Mouse (Mus musculus): ENCODE results near the gene Isg20. TPM values are rescaled to one million over a fixed set of nuclear protein-coding genes. Genes with fewer than 3 reads are reported as not detected.
A peak's percentile ranks its signal among the peaks of the same experiment; 100 is the strongest.

Isg20 gene
- polyA plus RNA-seq, 1 experiment from 2014 or later = not detected

DNA sequence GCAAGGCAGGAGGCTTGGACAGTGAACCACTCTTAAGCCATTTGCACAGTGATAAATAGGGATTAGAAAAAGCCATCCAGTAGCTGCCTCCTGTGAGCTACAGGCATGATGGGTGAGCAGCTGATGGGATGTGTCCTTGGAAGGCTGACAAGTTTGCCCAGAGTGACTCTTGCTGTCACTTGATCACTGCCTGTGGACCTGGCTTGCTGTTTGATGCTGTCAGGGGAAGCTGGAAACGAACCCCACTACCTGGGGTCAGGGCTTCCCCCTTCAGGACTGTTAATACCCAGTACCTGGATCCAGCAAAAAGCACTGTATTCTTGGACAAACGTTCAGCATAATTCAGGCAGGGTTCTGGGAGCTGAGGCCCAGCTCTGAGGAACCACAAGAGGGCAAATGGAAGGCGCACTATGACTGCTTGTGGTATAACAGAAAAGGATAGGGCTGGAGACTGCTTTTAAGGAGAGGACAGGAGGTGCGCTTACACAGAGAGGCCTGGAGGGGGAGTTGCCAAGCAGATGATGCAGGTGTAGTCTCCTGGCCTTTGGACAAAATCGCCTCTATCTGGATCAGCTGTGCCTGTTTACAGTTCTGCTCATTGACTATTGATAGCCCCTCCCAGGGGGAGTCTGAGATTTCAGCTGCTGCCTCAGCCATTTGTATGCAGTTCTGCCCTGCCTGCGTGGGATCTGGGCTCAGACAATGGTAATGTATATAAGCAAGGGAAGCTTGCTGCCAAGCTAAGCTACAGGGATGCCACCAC, 2.7 kb upstream of the Isg20 start:
- DNase-seq (ENCODE audit: low spot score) = peak; percentile 21

DNA sequence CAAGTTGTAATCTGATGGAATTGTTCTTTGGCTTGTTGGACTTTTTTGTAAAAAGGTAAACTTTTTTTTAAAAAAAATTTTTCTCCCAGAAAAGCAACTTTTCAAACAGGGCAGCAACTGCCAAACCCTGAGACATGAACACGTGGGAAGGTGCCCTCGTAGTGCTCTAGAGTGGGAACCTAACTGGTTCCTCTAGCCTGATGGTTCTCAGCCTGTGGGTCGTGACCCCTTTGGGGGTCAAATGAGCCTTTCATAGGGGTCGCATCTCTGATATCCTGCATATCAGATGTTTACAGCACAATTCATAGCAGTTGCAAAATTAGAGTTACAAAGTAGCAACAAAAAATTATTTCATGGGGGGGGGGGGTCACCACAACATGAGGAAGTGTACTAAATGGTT, 2.0 kb upstream of the Isg20 start:
- Histone ChIP-seq H3K4me3 (ENCODE audit: low read depth, low read length) (no peak overlapping the region), H3K4me1 (ENCODE audit: control insufficient read depth, insufficient read depth, low read length) (no peaks in the 10 kb centered on the region), H3K4me2 (ENCODE audit: low read depth, low read length) (no peak overlapping the region), H3K9me3 (replicated peaks; ENCODE audit: control insufficient read depth, low read length) (no peaks in the 10 kb centered on the region), H3K27ac (replicated peaks; ENCODE audit: low read depth, low read length) (no peak overlapping the region), H3K27me3 (ENCODE audit: control insufficient read depth, insufficient read depth, low read length) (no peaks in the 10 kb centered on the region), H3K9ac (replicated peaks; ENCODE audit: low read length) (no peak overlapping the region), H3K36me3 (replicated peaks; ENCODE audit: control insufficient read depth, insufficient read depth, low read depth, low read length) (no peaks in the 10 kb centered on the region)
- ATAC-seq (replicated peaks; ENCODE audit: insufficient number of reproducible peaks, low FRiP score, low TSS enrichment, low read depth) (no peak), DNase-seq (ENCODE audit: low spot score) (no peak)
- WGBS = 87% methylated on average over 4 of the region's 4 CpGs

More for the DNA sequence above, 2.7 kb upstream of the Isg20 start:
- Histone ChIP-seq H3K27me3 (ENCODE audit: control insufficient read depth, insufficient read depth, low read length) (no peaks in the 10 kb centered on the region), H3K36me3 (replicated peaks; ENCODE audit: control insufficient read depth, insufficient read depth, low read depth, low read length) (no peaks in the 10 kb centered on the region), H3K9me3 (replicated peaks; ENCODE audit: control insufficient read depth, low read length) (no peaks in the 10 kb centered on the region), H3K9ac (replicated peaks; ENCODE audit: low read length) (no peak overlapping the region), H3K4me3 (ENCODE audit: low read depth, low read length) (no peak overlapping the region), H3K4me1 (ENCODE audit: control insufficient read depth, insufficient read depth, low read length) (no peaks in the 10 kb centered on the region), H3K4me2 (ENCODE audit: low read depth, low read length) (no peak overlapping the region), H3K27ac (replicated peaks; ENCODE audit: low read depth, low read length) (no peak overlapping the region)
- ATAC-seq (replicated peaks; ENCODE audit: insufficient number of reproducible peaks, low FRiP score, low TSS enrichment, low read depth) = 0 out of 2 replicates have a peak, but pooled peaks have one; percentile 14
- whole genome bisulfite sequencing = 40% methylated on average over 6 of the region's 6 CpGs

DNA sequence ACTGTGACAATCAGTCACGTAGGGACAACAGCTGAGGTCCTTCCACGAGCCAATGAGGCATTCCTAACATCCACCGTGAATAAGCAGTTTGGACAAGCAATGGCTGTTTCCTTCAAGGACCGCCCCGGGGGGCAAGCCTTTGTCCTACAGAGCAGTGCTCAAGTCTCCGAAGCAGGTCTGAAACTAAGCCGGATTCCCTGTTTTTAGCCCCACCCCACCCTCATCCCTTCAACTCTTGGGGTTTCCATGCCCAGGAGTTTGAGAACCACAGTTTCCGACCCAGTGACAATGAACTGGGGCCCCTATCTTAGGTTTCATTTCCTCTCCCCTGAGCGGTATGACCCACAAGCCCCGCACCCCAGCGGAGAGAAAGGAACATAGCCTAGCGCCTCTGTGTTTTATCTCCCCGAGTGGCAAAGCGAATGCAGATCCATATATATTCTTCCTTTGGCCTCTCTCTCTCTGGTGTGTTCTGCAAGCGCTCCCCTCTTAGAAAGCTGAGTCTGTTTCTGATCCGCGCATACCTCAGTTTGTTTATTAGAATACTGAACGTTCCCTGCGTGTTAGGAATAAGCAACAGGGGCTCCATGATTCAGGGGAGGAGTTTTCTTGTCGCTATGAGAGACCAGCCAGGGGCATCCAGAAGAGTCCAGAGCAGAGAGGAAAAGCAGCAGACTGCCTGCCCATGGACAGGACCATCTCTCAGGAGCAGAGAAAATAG, 811 bp upstream of the Isg20 start:
- Histone ChIP-seq H3K9me3 (replicated peaks; ENCODE audit: control insufficient read depth, low read length) (no peaks in the 10 kb centered on the region), H3K9ac (replicated peaks; ENCODE audit: low read length) (peak overlapping the region; percentile 36), H3K4me2 (ENCODE audit: low read depth, low read length) (peak overlapping the region; percentile 24), H3K27ac (replicated peaks; ENCODE audit: low read depth, low read length) (no peak overlapping the region), H3K4me1 (ENCODE audit: control insufficient read depth, insufficient read depth, low read length) (no peaks in the 10 kb centered on the region), H3K36me3 (replicated peaks; ENCODE audit: control insufficient read depth, insufficient read depth, low read depth, low read length) (no peaks in the 10 kb centered on the region), H3K4me3 (ENCODE audit: low read depth, low read length) (no peak overlapping the region), H3K27me3 (ENCODE audit: control insufficient read depth, insufficient read depth, low read length) (no peaks in the 10 kb centered on the region)
- 18% methylated on average over 20 of the region's 20 CpGs for WGBS
- no peak for ATAC-seq (replicated peaks; ENCODE audit: insufficient number of reproducible peaks, low FRiP score, low TSS enrichment, low read depth)
- peak; percentile 39 for DNase-seq (ENCODE audit: low spot score)

DNA sequence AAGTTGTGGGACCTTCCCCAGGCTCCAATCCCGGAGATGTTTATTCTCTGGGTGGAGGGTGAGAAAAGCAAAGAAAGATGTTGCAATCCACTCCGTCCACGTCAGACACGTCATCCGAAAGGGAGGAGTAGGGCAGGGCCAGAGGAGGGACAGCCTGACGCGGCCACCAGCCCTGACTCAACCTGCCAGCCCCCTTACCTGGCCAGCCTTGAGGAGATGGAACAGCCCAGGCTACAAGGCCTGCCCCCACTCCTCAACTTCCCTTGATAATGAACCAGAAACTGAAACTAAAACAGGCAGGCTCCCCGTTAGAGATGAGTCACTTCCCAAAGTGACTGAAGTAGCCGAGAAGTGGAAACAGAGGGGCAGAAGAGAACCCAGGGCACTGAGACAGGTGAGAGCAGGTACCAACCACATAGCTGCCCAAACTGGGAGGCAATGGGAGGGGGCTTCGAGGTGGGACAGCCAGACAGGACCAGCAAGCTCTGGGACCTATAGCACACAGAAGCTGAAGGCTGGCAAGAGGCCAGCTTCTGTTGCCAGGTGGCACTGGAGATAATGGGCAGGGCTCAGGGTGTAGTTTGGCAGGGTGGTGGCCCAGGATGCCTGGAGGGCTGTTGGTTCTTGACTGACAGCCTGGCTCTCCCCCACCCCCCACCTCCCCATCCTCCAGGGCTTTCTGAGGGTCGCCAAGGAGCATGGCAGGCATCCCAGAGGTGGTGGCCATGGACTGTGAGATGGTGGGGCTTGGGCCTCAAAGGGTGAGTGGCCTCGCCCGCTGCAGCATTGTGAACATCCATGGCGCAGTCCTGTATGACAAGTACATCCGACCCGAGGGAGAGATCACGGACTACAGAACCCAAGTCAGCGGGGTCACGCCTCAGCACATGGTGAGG, 673 bp downstream of the Isg20 start:
- ATAC-seq (replicated peaks; ENCODE audit: insufficient number of reproducible peaks, low FRiP score, low TSS enrichment, low read depth) = no peak
- no peaks in the 10 kb centered on the region for H3K9me3 ChIP-seq (replicated peaks; ENCODE audit: control insufficient read depth, low read length)
- no peak overlapping the region for H3K4me3 ChIP-seq (ENCODE audit: low read depth, low read length)
- no peak for DNase-seq (ENCODE audit: low spot score)
- H3K36me3 ChIP-seq (replicated peaks; ENCODE audit: control insufficient read depth, insufficient read depth, low read depth, low read length) = no peaks in the 10 kb centered on the region
- no peak overlapping the region for H3K9ac ChIP-seq (replicated peaks; ENCODE audit: low read length)
- no peaks in the 10 kb centered on the region for H3K4me1 ChIP-seq (ENCODE audit: control insufficient read depth, insufficient read depth, low read length)
- no peak overlapping the region for H3K4me2 ChIP-seq (ENCODE audit: low read depth, low read length)
- no peaks in the 10 kb centered on the region for H3K27me3 ChIP-seq (ENCODE audit: control insufficient read depth, insufficient read depth, low read length)
- 79% methylated on average over 19 of the region's 19 CpGs for WGBS
- no peak overlapping the region for H3K27ac ChIP-seq (replicated peaks; ENCODE audit: low read depth, low read length)

DNA sequence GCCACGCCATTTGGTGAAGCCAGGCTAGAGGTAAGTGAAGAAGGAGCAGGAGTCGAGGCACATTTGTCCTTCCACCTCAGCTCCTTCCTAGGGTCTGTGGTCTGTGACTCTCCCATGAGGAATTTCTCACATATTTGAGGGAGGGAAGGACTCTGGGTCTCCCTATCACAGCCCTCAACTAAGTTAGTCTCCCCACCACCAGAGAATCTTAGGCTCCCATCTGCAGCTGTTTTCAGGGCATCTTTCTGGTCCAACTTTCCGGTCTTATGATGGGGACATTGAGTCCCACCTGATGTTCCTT, 1.3 kb downstream of the Isg20 start:
- Histone ChIP-seq H3K4me3 (ENCODE audit: low read depth, low read length) (no peak overlapping the region), H3K27ac (replicated peaks; ENCODE audit: low read depth, low read length) (no peak overlapping the region), H3K4me2 (ENCODE audit: low read depth, low read length) (no peak overlapping the region), H3K27me3 (ENCODE audit: control insufficient read depth, insufficient read depth, low read length) (no peaks in the 10 kb centered on the region), H3K36me3 (replicated peaks; ENCODE audit: control insufficient read depth, insufficient read depth, low read depth, low read length) (no peaks in the 10 kb centered on the region), H3K9ac (replicated peaks; ENCODE audit: low read length) (no peak overlapping the region), H3K4me1 (ENCODE audit: control insufficient read depth, insufficient read depth, low read length) (no peaks in the 10 kb centered on the region), H3K9me3 (replicated peaks; ENCODE audit: control insufficient read depth, low read length) (no peaks in the 10 kb centered on the region)
- no peak for DNase-seq (ENCODE audit: low spot score)
- no peak for ATAC-seq (replicated peaks; ENCODE audit: insufficient number of reproducible peaks, low FRiP score, low TSS enrichment, low read depth)
- WGBS = 80% methylated on average over 3 of the region's 3 CpGs

DNA sequence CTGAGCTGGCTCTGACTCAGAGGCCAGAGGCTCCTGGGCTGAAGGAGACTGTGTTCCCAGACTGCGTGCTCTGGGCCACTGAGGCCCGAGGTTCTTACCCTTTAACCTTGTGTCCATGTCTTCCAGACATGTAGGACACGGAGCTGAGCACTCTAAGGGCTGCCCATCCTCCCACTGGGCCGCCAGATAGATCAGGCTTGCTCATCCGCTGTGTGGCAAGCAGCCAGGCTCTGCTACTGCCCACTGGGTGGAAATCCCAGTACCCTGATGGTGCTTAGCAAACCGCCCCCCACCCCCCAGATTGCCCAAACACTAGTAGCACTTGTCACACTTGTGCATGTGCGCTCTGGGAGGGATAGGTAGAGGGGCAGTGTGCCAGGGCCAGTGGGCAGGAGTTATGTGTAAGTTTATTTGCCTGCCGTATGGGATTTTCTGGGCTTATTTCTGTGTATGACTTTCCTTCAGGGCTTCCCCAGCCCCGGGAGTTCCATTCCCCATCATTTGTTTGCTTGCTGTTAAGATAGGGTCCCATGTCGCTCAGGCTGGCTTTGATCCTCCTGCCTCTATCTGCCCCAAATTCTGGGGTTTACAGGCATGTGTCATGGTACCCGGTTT, 1.8 kb downstream of the Isg20 start:
- no peaks in the 10 kb centered on the region for H3K9me3 ChIP-seq (replicated peaks; ENCODE audit: control insufficient read depth, low read length)
- H3K27me3 ChIP-seq (ENCODE audit: control insufficient read depth, insufficient read depth, low read length) = no peaks in the 10 kb centered on the region
- no peak overlapping the region for H3K9ac ChIP-seq (replicated peaks; ENCODE audit: low read length)
- no peaks in the 10 kb centered on the region for H3K4me1 ChIP-seq (ENCODE audit: control insufficient read depth, insufficient read depth, low read length)
- H3K4me2 ChIP-seq (ENCODE audit: low read depth, low read length) = no peak overlapping the region
- no peak for DNase-seq (ENCODE audit: low spot score)
- no peak overlapping the region for H3K27ac ChIP-seq (replicated peaks; ENCODE audit: low read depth, low read length)
- H3K36me3 ChIP-seq (replicated peaks; ENCODE audit: control insufficient read depth, insufficient read depth, low read depth, low read length) = no peaks in the 10 kb centered on the region
- no peak for ATAC-seq (replicated peaks; ENCODE audit: insufficient number of reproducible peaks, low FRiP score, low TSS enrichment, low read depth)
- 84% methylated on average over 11 of the region's 11 CpGs for WGBS
- H3K4me3 ChIP-seq (ENCODE audit: low read depth, low read length) = no peak overlapping the region

DNA sequence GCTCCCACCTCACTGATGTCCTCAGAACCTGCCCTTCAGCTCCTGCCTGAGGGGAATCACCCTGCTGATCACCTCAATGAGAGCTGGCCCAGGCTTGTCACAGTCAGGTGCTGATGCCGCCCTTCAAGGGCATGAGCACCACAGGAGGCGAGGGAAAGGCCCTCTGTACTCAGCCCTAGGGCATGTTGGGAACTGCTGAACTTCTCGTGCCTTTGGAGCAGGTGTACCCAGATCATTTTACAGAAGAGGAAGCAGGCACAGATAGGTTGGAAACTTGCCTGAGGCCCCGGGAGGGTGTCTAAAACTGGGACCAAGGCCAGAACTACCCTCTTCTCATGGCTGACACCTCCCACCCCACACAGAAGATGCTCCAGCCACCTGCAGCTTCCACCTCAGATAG, 5.5 kb downstream of the Isg20 start:
- Histone ChIP-seq H3K36me3 (replicated peaks; ENCODE audit: control insufficient read depth, insufficient read depth, low read depth, low read length) (no peaks in the 10 kb centered on the region), H3K4me3 (ENCODE audit: low read depth, low read length) (no peak overlapping the region), H3K4me1 (ENCODE audit: control insufficient read depth, insufficient read depth, low read length) (no peaks in the 10 kb centered on the region), H3K27ac (replicated peaks; ENCODE audit: low read depth, low read length) (no peak overlapping the region), H3K4me2 (ENCODE audit: low read depth, low read length) (no peak overlapping the region), H3K9me3 (replicated peaks; ENCODE audit: control insufficient read depth, low read length) (no peaks in the 10 kb centered on the region), H3K27me3 (ENCODE audit: control insufficient read depth, insufficient read depth, low read length) (no peaks in the 10 kb centered on the region), H3K9ac (replicated peaks; ENCODE audit: low read length) (no peak overlapping the region)
- no peak for DNase-seq (ENCODE audit: low spot score)
- ATAC-seq (replicated peaks; ENCODE audit: insufficient number of reproducible peaks, low FRiP score, low TSS enrichment, low read depth) = no peak
- 47% methylated on average over 4 of the region's 4 CpGs for WGBS
